Mouse (Mus musculus): ENCODE results near the gene Usp35.

GRCm38 (mm10) chr7:97301321-97301720 is 30.5 kb downstream of the Usp35 start:
- TF ChIP-seq CTCF (IDR thresholded peaks at IDR 0.05; ENCODE audit: extremely low read depth, insufficient read length, insufficient replicate concordance, low read depth, low read length) (no peak), POLR2A (IDR thresholded peaks at IDR 0.05; ENCODE audit: low read depth, low read length) (no peak)

All from small intestine, adult 2 months (tissue).